Mouse (Mus musculus) cortical plate, adult 2 months (tissue): ENCODE measurements around the gene Setx.

Source experiments
- CTCF ChIP-seq: fragments of 200-500 bp; IDR thresholded peaks from 2 replicates; pipeline ENCODE4 v1.5.1; 2011; ENCODE audit warnings: mild to moderate bottlenecking, control low read depth, low read length; ENCODE audit not compliant: insufficient read depth; ENCODE audit errors: extremely low read depth
- POLR2A ChIP-seq: fragments of 200-500 bp; IDR thresholded peaks from 2 replicates; pipeline ENCODE4 v1.6.1; 2011; ENCODE audit warnings: mild to moderate bottlenecking, low read length, control low read depth; ENCODE audit not compliant: insufficient read depth; ENCODE audit errors: extremely low read depth

- TF ChIP-seq POLR2A = no peak
- TF ChIP-seq CTCF = no peak
These were observed 70.0 kb downstream of the Setx start for GRCm38 (mm10) chr2:29193819-29194546.
